Mouse (Mus musculus): ENCODE data around the gene 9230112D13Rik.

- TF ChIP-seq CTCF (IDR thresholded peaks at IDR 0.05; ENCODE audit: low read depth) (peak; percentile 90), EP300 (IDR thresholded peaks at IDR 0.05; ENCODE audit: low read depth) (no peak)
Measured at GRCm38 (mm10) chr14:34549004-34549671, 26.5 kb upstream of the 9230112D13Rik start.

Data from heart, postnatal 0 days (tissue).